Mouse (Mus musculus): ENCODE data around the gene Cd47. TPM values are rescaled to one million over a fixed set of nuclear protein-coding genes. Genes with fewer than 3 reads are reported as not detected.

Gene Cd47
- polyA plus RNA-seq, 1 experiment = 79.4 TPM

- H3K4me2 ChIP-seq (ENCODE audit: low read depth) = no peak overlapping the region
- H3K79me2 ChIP-seq (ENCODE audit: control insufficient read depth, insufficient read depth) = no peaks in the 10 kb centered on the region
- no peak overlapping the region for H3K4me3 ChIP-seq
- TF ChIP-seq MYOG (IDR thresholded peaks at IDR 0.05; ENCODE audit: control insufficient read depth in 1 of 3, insufficient read depth in 1 of 3, insufficient read length in 2 of 3, low read depth in 2 of 3) (no peak), POLR2A (IDR thresholded peaks at IDR 0.05; ENCODE audit: insufficient read length, low read depth) (no peak), SRF (IDR thresholded peaks at IDR 0.05; ENCODE audit: control insufficient read depth, insufficient read length, low read depth) (no peak)
- no peak overlapping the region for H3ac ChIP-seq (ENCODE audit: control insufficient read depth, insufficient read length)
- H3K36me3 ChIP-seq (ENCODE audit: control insufficient read depth, insufficient read depth) = peaks cover 8% of the 10 kb centered on the region
- H3K27me3 ChIP-seq (ENCODE audit: control insufficient read depth, insufficient read depth, insufficient read length) = no peaks in the 10 kb centered on the region
Observed at GRCm38 (mm10) chr16:49761981-49762380, 38.4 kb upstream of the Cd47 start.

GRCm38 (mm10) chr16:49766326-49766725, 34.0 kb upstream of the Cd47 start:
- no peaks in the 10 kb centered on the region for H3K79me2 ChIP-seq (ENCODE audit: control insufficient read depth, insufficient read depth)
- no peak overlapping the region for H3ac ChIP-seq (ENCODE audit: control insufficient read depth, insufficient read length)
- no peak for TF ChIP-seq TCF3 (IDR thresholded peaks at IDR 0.05; ENCODE audit: insufficient read length, low read depth)
- TF ChIP-seq TCF12 (IDR thresholded peaks at IDR 0.05; ENCODE audit: insufficient read depth, poor library complexity, severe bottlenecking) = no peak
- TF ChIP-seq MYOG (IDR thresholded peaks at IDR 0.05; ENCODE audit: control insufficient read depth in 1 of 3, insufficient read depth in 1 of 3, insufficient read length in 2 of 3, low read depth in 2 of 3) = no peak
- no peak for TF ChIP-seq CEBPB (IDR thresholded peaks at IDR 0.05; ENCODE audit: insufficient read depth, poor library complexity, severe bottlenecking)
- TF ChIP-seq E2F4 (IDR thresholded peaks at IDR 0.05; ENCODE audit: insufficient read depth) = no peak
- no peak for TF ChIP-seq MAX (IDR thresholded peaks at IDR 0.05; ENCODE audit: low read depth)
- TF ChIP-seq POLR2AphosphoS2 (IDR thresholded peaks at IDR 0.05; ENCODE audit: insufficient read length, low read depth) = no peak
- TF ChIP-seq POLR2A (IDR thresholded peaks at IDR 0.05; ENCODE audit: insufficient read length, low read depth) = no peak
- TF ChIP-seq SRF (IDR thresholded peaks at IDR 0.05; ENCODE audit: control insufficient read depth, insufficient read length, low read depth) = no peak
- no peak for TF ChIP-seq USF1 (IDR thresholded peaks at IDR 0.05; ENCODE audit: low read depth)
- TF ChIP-seq MYOD1 (IDR thresholded peaks at IDR 0.05; ENCODE audit: control insufficient read depth in 1 of 3, insufficient read length in 2 of 3, low read depth in 2 of 3) = no peak
- TF ChIP-seq REST (IDR thresholded peaks at IDR 0.05; ENCODE audit: insufficient read depth, insufficient read length) = no peak
- H3K4me2 ChIP-seq (ENCODE audit: low read depth) = no peak overlapping the region
- H3K36me3 ChIP-seq (ENCODE audit: control insufficient read depth, insufficient read depth) = peaks cover 8% of the 10 kb centered on the region
- H3K4me3 ChIP-seq = no peak overlapping the region
- no peaks in the 10 kb centered on the region for H3K27me3 ChIP-seq (ENCODE audit: control insufficient read depth, insufficient read depth, insufficient read length)

- Histone ChIP-seq H3ac (ENCODE audit: control insufficient read depth, insufficient read length) (no peak overlapping the region), H3K79me2 (ENCODE audit: control insufficient read depth, insufficient read depth) (no peaks in the 10 kb centered on the region), H3K27me3 (ENCODE audit: control insufficient read depth, insufficient read depth, insufficient read length) (no peaks in the 10 kb centered on the region), H3K36me3 (ENCODE audit: control insufficient read depth, insufficient read depth) (peaks cover 2% of the 10 kb centered on the region), H3K4me2 (ENCODE audit: low read depth) (no peak overlapping the region), H3K4me3 (no peak overlapping the region)
- no peak for TF ChIP-seq TCF3 (IDR thresholded peaks at IDR 0.05; ENCODE audit: insufficient read length, low read depth)
Observed at GRCm38 (mm10) chr16:49768491-49769031, 31.8 kb upstream of the Cd47 start.

DNA sequence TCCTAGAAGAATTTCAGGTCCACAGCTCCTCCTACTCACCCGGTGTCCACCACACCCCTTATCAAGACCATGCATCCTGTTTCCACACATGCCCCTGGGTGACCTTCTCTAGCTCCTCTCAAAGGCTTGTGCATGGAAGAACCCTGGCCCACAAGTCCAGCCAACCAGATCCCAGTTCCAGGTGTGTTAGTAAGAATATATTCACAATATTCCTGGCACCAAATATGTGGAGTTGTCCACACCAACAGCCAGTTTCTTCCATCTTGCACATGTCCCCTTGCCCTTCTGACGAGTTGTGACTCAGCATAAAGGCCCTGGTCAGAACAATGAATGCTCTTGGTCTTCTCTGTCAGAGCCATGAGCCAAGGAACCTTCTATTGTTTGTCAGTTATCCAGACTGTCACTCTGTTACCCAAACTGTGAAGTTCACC, 30.5 kb upstream of the Cd47 start:
- H3K4me2 ChIP-seq (ENCODE audit: low read depth) = no peak overlapping the region
- H3K36me3 ChIP-seq (ENCODE audit: control insufficient read depth, insufficient read depth) = no peaks in the 10 kb centered on the region

GRCm38 (mm10) chr16:49770320-49771189, 29.8 kb upstream of the Cd47 start:
- no peak overlapping the region for H3K4me2 ChIP-seq (ENCODE audit: low read depth)
- TF ChIP-seq REST (IDR thresholded peaks at IDR 0.05; ENCODE audit: insufficient read depth, insufficient read length) = no peak
- TF ChIP-seq SRF (IDR thresholded peaks at IDR 0.05; ENCODE audit: control insufficient read depth, insufficient read length, low read depth) = no peak
- no peak for TF ChIP-seq MAX (IDR thresholded peaks at IDR 0.05; ENCODE audit: low read depth)
- no peak for TF ChIP-seq CEBPB (IDR thresholded peaks at IDR 0.05; ENCODE audit: insufficient read depth, poor library complexity, severe bottlenecking)
- no peak for TF ChIP-seq POLR2A (IDR thresholded peaks at IDR 0.05; ENCODE audit: insufficient read length, low read depth)
- no peak for TF ChIP-seq POLR2AphosphoS2 (IDR thresholded peaks at IDR 0.05; ENCODE audit: insufficient read length, low read depth)
- no peak for TF ChIP-seq TCF3 (IDR thresholded peaks at IDR 0.05; ENCODE audit: insufficient read length, low read depth)
- no peak for TF ChIP-seq MYOD1 (IDR thresholded peaks at IDR 0.05; ENCODE audit: control insufficient read depth in 1 of 3, insufficient read length in 2 of 3, low read depth in 2 of 3)
- no peak for TF ChIP-seq MYOG (IDR thresholded peaks at IDR 0.05; ENCODE audit: control insufficient read depth in 1 of 3, insufficient read depth in 1 of 3, insufficient read length in 2 of 3, low read depth in 2 of 3)
- no peak for TF ChIP-seq TCF12 (IDR thresholded peaks at IDR 0.05; ENCODE audit: insufficient read depth, poor library complexity, severe bottlenecking)
- no peak for TF ChIP-seq E2F4 (IDR thresholded peaks at IDR 0.05; ENCODE audit: insufficient read depth)
- TF ChIP-seq USF1 (IDR thresholded peaks at IDR 0.05; ENCODE audit: low read depth) = no peak
- H3K27me3 ChIP-seq (ENCODE audit: control insufficient read depth, insufficient read depth, insufficient read length) = no peaks in the 10 kb centered on the region
- H3K79me2 ChIP-seq (ENCODE audit: control insufficient read depth, insufficient read depth) = no peaks in the 10 kb centered on the region
- H3ac ChIP-seq (ENCODE audit: control insufficient read depth, insufficient read length) = no peak overlapping the region
- no peak overlapping the region for H3K4me3 ChIP-seq
- H3K36me3 ChIP-seq (ENCODE audit: control insufficient read depth, insufficient read depth) = no peaks in the 10 kb centered on the region

More for the DNA sequence above, 30.5 kb upstream of the Cd47 start:
- TF ChIP-seq USF1 (IDR thresholded peaks at IDR 0.05; ENCODE audit: low read depth) = no peak
- no peak for TF ChIP-seq E2F4 (IDR thresholded peaks at IDR 0.05; ENCODE audit: insufficient read depth)
- no peak for TF ChIP-seq TCF3 (IDR thresholded peaks at IDR 0.05; ENCODE audit: insufficient read length, low read depth)
- no peak for TF ChIP-seq REST (IDR thresholded peaks at IDR 0.05; ENCODE audit: insufficient read depth, insufficient read length)
- no peak for TF ChIP-seq SRF (IDR thresholded peaks at IDR 0.05; ENCODE audit: control insufficient read depth, insufficient read length, low read depth)
- no peak for TF ChIP-seq POLR2A (IDR thresholded peaks at IDR 0.05; ENCODE audit: insufficient read length, low read depth)
- no peaks in the 10 kb centered on the region for H3K79me2 ChIP-seq (ENCODE audit: control insufficient read depth, insufficient read depth)
- no peaks in the 10 kb centered on the region for H3K27me3 ChIP-seq (ENCODE audit: control insufficient read depth, insufficient read depth, insufficient read length)
- no peak overlapping the region for H3K4me3 ChIP-seq
- H3ac ChIP-seq (ENCODE audit: control insufficient read depth, insufficient read length) = no peak overlapping the region

All from myocyte (in vitro differentiated cells).